Mouse (Mus musculus) midbrain, embryonic 13.5 days (tissue): ENCODE data around the gene Schip1. TPM values are rescaled to one million over a fixed set of nuclear protein-coding genes. Genes with fewer than 3 reads are reported as not detected.

Experiments used
- ATAC-seq: fragments of 200-750 bp; cut with Nextera tagmentation; 2 replicates; pipeline ENCODE4 v1.8.0; 2017; ENCODE audit warnings: mild to moderate bottlenecking, moderate TSS enrichment, moderate library complexity
- H3K27ac ChIP-seq: fragments of 300-500 bp; sonication (generic); 2 replicates; pipeline ENCODE4 v1.5.1; 2015; ENCODE audit warnings: inconsistent platforms, mild to moderate bottlenecking, moderate library complexity
- H3K27me3 ChIP-seq: fragments of 300-500 bp; sonication (generic); 2 replicates; pipeline ENCODE4 v1.6.1; 2015; ENCODE audit warnings: mild to moderate bottlenecking, inconsistent platforms
- H3K36me3 ChIP-seq: fragments of 300-500 bp; sonication (generic); 2 replicates; pipeline ENCODE4 v1.6.1; 2015; ENCODE audit warnings: mild to moderate bottlenecking, inconsistent platforms
- H3K4me1 ChIP-seq: fragments of 300-500 bp; sonication (generic); replicated peaks from 2 replicates; pipeline ENCODE4 v1.6.1; 2015; ENCODE audit warnings: inconsistent platforms
- H3K4me2 ChIP-seq: fragments of 300-500 bp; sonication (generic); replicated peaks from 2 replicates; pipeline ENCODE4 v1.6.1; 2015; ENCODE audit warnings: moderate library complexity, mild to moderate bottlenecking, inconsistent platforms
- H3K4me3 ChIP-seq: fragments of 300-500 bp; sonication (generic); replicated peaks from 2 replicates; pipeline ENCODE4 v1.5.1; 2015; ENCODE audit warnings: mild to moderate bottlenecking, inconsistent platforms
- H3K9ac ChIP-seq: fragments of 300-500 bp; sonication (generic); replicated peaks from 2 replicates; pipeline ENCODE4 v1.6.1; 2015; ENCODE audit warnings: mild to moderate bottlenecking, inconsistent platforms
- H3K9me3 ChIP-seq: fragments of 300-500 bp; sonication (generic); 2 replicates; pipeline ENCODE4 v1.6.1; 2016; ENCODE audit warnings: mild to moderate bottlenecking, inconsistent platforms
- WGBS: fragments of 180-500 bp; shearing (Covaris S2); methylation state at CpG from one replicate; pipeline ENCODE4 v1.1.7; 2015; 5-methylcytosine and 5-hydroxymethylcytosine counted together
- polyA plus RNA-seq: library from polyadenylated mRNA; unstranded; fragments of >200 nt; fragmentation: Nextera tagmentation; extraction: Ambion mirVana; gene quantifications from 2 replicates; pipeline ENCODE4 v1.2.1, GENCODE M21; 2015

Schip1 gene
- polyA plus RNA-seq, 1 experiment from 2014 or later = 127 TPM

GRCm38 (mm10) chr3:68583771-68584511 is 519.3 kb downstream of the Schip1 start:
- peaks cover 83% of the 10 kb centered on the region for H3K4me1 ChIP-seq
- peak; percentile 46 for ATAC-seq
- no peaks in the 10 kb centered on the region for H3K27me3 ChIP-seq
- no peak overlapping the region; the same call in 1 of the 2 replicates for H3K4me3 ChIP-seq
- peak overlapping the region; percentile 41 for H3K4me2 ChIP-seq
- WGBS = 32% methylated on average over 14 of the region's 14 CpGs
- H3K36me3 ChIP-seq = no peaks in the 10 kb centered on the region
- H3K9ac ChIP-seq = 0 out of 2 replicates have a peak overlapping the region, but pooled peaks have one; percentile 20
- H3K9me3 ChIP-seq = no peaks in the 10 kb centered on the region
- peak overlapping the region; percentile 85 for H3K27ac ChIP-seq

- no peaks in the 10 kb centered on the region for H3K36me3 ChIP-seq
- H3K27me3 ChIP-seq = no peaks in the 10 kb centered on the region
- peaks cover 86% of the 10 kb centered on the region for H3K4me1 ChIP-seq
- no peak overlapping the region for H3K4me2 ChIP-seq
- no peak overlapping the region for H3K27ac ChIP-seq
- H3K4me3 ChIP-seq = no peak overlapping the region
- H3K9me3 ChIP-seq = no peaks in the 10 kb centered on the region
- 75% methylated on average over 4 of the region's 4 CpGs for WGBS
- H3K9ac ChIP-seq = no peak overlapping the region
- ATAC-seq = no peak
Measured at GRCm38 (mm10) chr3:68585213-68585612, 520.6 kb downstream of the Schip1 start.

GRCm38 (mm10) chr3:68586646-68587064 is 522.1 kb downstream of the Schip1 start:
- H3K27me3 ChIP-seq = no peaks in the 10 kb centered on the region
- no peak overlapping the region; the same call in 1 of the 2 replicates for H3K9ac ChIP-seq
- H3K36me3 ChIP-seq = no peaks in the 10 kb centered on the region
- no peak overlapping the region for H3K4me2 ChIP-seq
- no peaks in the 10 kb centered on the region for H3K9me3 ChIP-seq
- H3K4me3 ChIP-seq = no peak overlapping the region
- no peak; the same call in 1 of the 2 replicates for ATAC-seq
- H3K27ac ChIP-seq = peak overlapping the region; percentile 81
- peaks cover 84% of the 10 kb centered on the region for H3K4me1 ChIP-seq
- 26% methylated on average over 9 of the region's 9 CpGs for WGBS

- no peaks in the 10 kb centered on the region for H3K9me3 ChIP-seq
- peak overlapping the region; percentile 81 for H3K27ac ChIP-seq
- H3K36me3 ChIP-seq = no peaks in the 10 kb centered on the region
- no peak overlapping the region for H3K4me3 ChIP-seq
- no peaks in the 10 kb centered on the region for H3K27me3 ChIP-seq
- 26% methylated on average over 10 of the region's 10 CpGs for WGBS
- H3K4me1 ChIP-seq = peaks cover 79% of the 10 kb centered on the region
- peak; percentile 66 for ATAC-seq
- H3K4me2 ChIP-seq = no peak overlapping the region
- no peak overlapping the region for H3K9ac ChIP-seq
Measured at GRCm38 (mm10) chr3:68587567-68588245, 523.1 kb downstream of the Schip1 start.

- no peak overlapping the region for H3K4me3 ChIP-seq
- H3K36me3 ChIP-seq = no peaks in the 10 kb centered on the region
- H3K27me3 ChIP-seq = no peaks in the 10 kb centered on the region
- no peaks in the 10 kb centered on the region for H3K9me3 ChIP-seq
- peaks cover 72% of the 10 kb centered on the region for H3K4me1 ChIP-seq
- H3K27ac ChIP-seq = no peak overlapping the region
- no peak overlapping the region for H3K4me2 ChIP-seq
- WGBS = 92% methylated on average over 9 of the region's 9 CpGs
- no peak for ATAC-seq
- no peak overlapping the region for H3K9ac ChIP-seq
Measured at GRCm38 (mm10) chr3:68589220-68589840, 524.7 kb downstream of the Schip1 start.

GRCm38 (mm10) chr3:68590436-68590835 is 525.8 kb downstream of the Schip1 start:
- Histone ChIP-seq H3K4me1 (peaks cover 72% of the 10 kb centered on the region), H3K36me3 (no peaks in the 10 kb centered on the region), H3K4me3 (no peak overlapping the region), H3K9me3 (no peaks in the 10 kb centered on the region), H3K27ac (peak overlapping the region; percentile 40), H3K4me2 (no peak overlapping the region), H3K27me3 (no peaks in the 10 kb centered on the region), H3K9ac (0 out of 2 replicates have a peak overlapping the region, but pooled peaks have one; percentile 11)
- ATAC-seq = peak; percentile 25; the same call in 1 of the 2 replicates
- WGBS = 46% methylated on average over 8 of the region's 8 CpGs

GRCm38 (mm10) chr3:68592575-68592974 is 528.0 kb downstream of the Schip1 start:
- Histone ChIP-seq H3K27me3 (no peaks in the 10 kb centered on the region), H3K9me3 (no peaks in the 10 kb centered on the region), H3K4me3 (no peak overlapping the region), H3K9ac (no peak overlapping the region), H3K36me3 (0 out of 2 replicates have a peak, but pooled peaks cover 5% of the 10 kb centered on the region), H3K27ac (no peak overlapping the region), H3K4me2 (no peak overlapping the region), H3K4me1 (peaks cover 54% of the 10 kb centered on the region)
- ATAC-seq = no peak
- WGBS = 83% methylated on average over 10 of the region's 10 CpGs

- Histone ChIP-seq H3K36me3 (peaks cover 5% of the 10 kb centered on the region; the same call in 1 of the 2 replicates), H3K27ac (peak overlapping the region; percentile 35; the same call in 1 of the 2 replicates), H3K9ac (no peak overlapping the region), H3K4me1 (peaks cover 47% of the 10 kb centered on the region), H3K27me3 (no peaks in the 10 kb centered on the region), H3K9me3 (no peaks in the 10 kb centered on the region), H3K4me2 (no peak overlapping the region; the same call in 1 of the 2 replicates), H3K4me3 (no peak overlapping the region)
- WGBS = 60% methylated on average over 12 of the region's 12 CpGs
- no peak for ATAC-seq
Measured at GRCm38 (mm10) chr3:68593073-68593867, 528.7 kb downstream of the Schip1 start.

GRCm38 (mm10) chr3:68595316-68595925 is 530.8 kb downstream of the Schip1 start:
- no peak for ATAC-seq

GRCm38 (mm10) chr3:68596938-68597337 is 532.3 kb downstream of the Schip1 start:
- Histone ChIP-seq H3K27me3 (no peaks in the 10 kb centered on the region), H3K4me2 (no peak overlapping the region), H3K36me3 (peaks cover 9% of the 10 kb centered on the region; the same call in 1 of the 2 replicates), H3K4me3 (no peak overlapping the region), H3K27ac (no peak overlapping the region), H3K4me1 (peaks cover 27% of the 10 kb centered on the region), H3K9ac (no peak overlapping the region), H3K9me3 (no peaks in the 10 kb centered on the region)
- 93% methylated on average over 4 of the region's 4 CpGs for WGBS
- ATAC-seq = no peak

More at GRCm38 (mm10) chr3:68595316-68595925, 530.8 kb downstream of the Schip1 start:
- Histone ChIP-seq H3K9me3 (no peaks in the 10 kb centered on the region), H3K27ac (no peak overlapping the region; the same call in 1 of the 2 replicates), H3K4me3 (no peak overlapping the region), H3K36me3 (peaks cover 9% of the 10 kb centered on the region; the same call in 1 of the 2 replicates), H3K27me3 (no peaks in the 10 kb centered on the region), H3K4me2 (no peak overlapping the region), H3K4me1 (peaks cover 31% of the 10 kb centered on the region), H3K9ac (no peak overlapping the region)
- WGBS = 70% methylated on average over 10 of the region's 10 CpGs

- H3K36me3 ChIP-seq = peaks cover 4% of the 10 kb centered on the region; the same call in 1 of the 2 replicates
- H3K27me3 ChIP-seq = no peaks in the 10 kb centered on the region
- H3K4me3 ChIP-seq = no peak overlapping the region
- 78% methylated on average over 9 of the region's 9 CpGs for WGBS
- H3K9ac ChIP-seq = no peak overlapping the region
- ATAC-seq = no peak
- H3K4me1 ChIP-seq = peaks cover 22% of the 10 kb centered on the region
- H3K27ac ChIP-seq = no peak overlapping the region
- H3K9me3 ChIP-seq = no peaks in the 10 kb centered on the region
- H3K4me2 ChIP-seq = no peak overlapping the region
Measured at GRCm38 (mm10) chr3:68602891-68603290, 538.3 kb downstream of the Schip1 start.
